Mouse (Mus musculus) ES-E14 (cell line): ENCODE results near the gene Msl1. TPM values are rescaled to one million over a fixed set of nuclear protein-coding genes. Genes with fewer than 3 reads are reported as not detected.

Experiments
- DNase-seq: peaks from one replicate; pipeline ENCODE4 v3.0.0-alpha.2; 2013; ENCODE audit warnings: low read depth, low spot score
- H3K27ac ChIP-seq: 2 replicates; pipeline ENCODE4 v1.5.1; 2012; ENCODE audit warnings: low read depth, mild to moderate bottlenecking, low read length, moderate library complexity, mixed read lengths; ENCODE audit not compliant: poor library complexity, insufficient read depth, severe bottlenecking
- H3K36me3 ChIP-seq: 2 replicates; pipeline ENCODE4 v1.6.1; 2012; ENCODE audit warnings: mild to moderate bottlenecking, low read length, moderate library complexity, mixed read lengths; ENCODE audit not compliant: control insufficient read depth, poor library complexity, insufficient read depth, severe bottlenecking
- H3K4me1 ChIP-seq, 2 experiments: fragments of 150-350 bp in 1 of 2; sonication (generic) in 1 of 2; 2 replicates each; pipeline ENCODE4 v1.6.1; 2012; ENCODE audit warnings: low read length in 2 of 2, mild to moderate bottlenecking in 1 of 2, mixed read lengths in 1 of 2; ENCODE audit not compliant: control insufficient read depth in 2 of 2, insufficient read depth in 2 of 2, poor library complexity in 1 of 2
- H3K4me3 ChIP-seq, 2 experiments: fragments of 150-350 bp in 1 of 2; sonication (generic) in 1 of 2; 2 replicates each; pipeline ENCODE4 v1.5.1; 2012; ENCODE audit warnings: low read length in 2 of 2, low read depth in 1 of 2, mild to moderate bottlenecking in 1 of 2, mixed read lengths in 1 of 2; ENCODE audit not compliant: insufficient read depth in 1 of 2, poor library complexity in 1 of 2, severe bottlenecking in 1 of 2
- H3K9ac ChIP-seq: 2 replicates; pipeline ENCODE4 v1.6.1; 2012; ENCODE audit warnings: low read depth, mild to moderate bottlenecking, low read length, mixed read lengths; ENCODE audit not compliant: poor library complexity, insufficient read depth, severe bottlenecking
- H3K9me3 ChIP-seq: fragments of 150-350 bp; sonication (generic); 2 replicates; pipeline ENCODE4 v1.6.1; 2012; ENCODE audit warnings: low read depth, mild to moderate bottlenecking, low read length; ENCODE audit not compliant: control insufficient read depth, insufficient read depth
- CHD2 ChIP-seq: IDR thresholded peaks from 2 replicates; pipeline ENCODE4 v1.6.1; 2014; ENCODE audit warnings: mild to moderate bottlenecking, low read depth, low read length, inconsistent platforms
- HCFC1 ChIP-seq: IDR thresholded peaks from 2 replicates; pipeline ENCODE4 v1.6.1; 2012; ENCODE audit warnings: low read length, inconsistent platforms, borderline replicate concordance; ENCODE audit not compliant: insufficient read depth
- MAFK ChIP-seq: IDR thresholded peaks from 2 replicates; pipeline ENCODE4 v1.6.1; 2014; ENCODE audit warnings: mild to moderate bottlenecking, low read depth, low read length, inconsistent platforms; ENCODE audit not compliant: insufficient read depth
- ZC3H11A ChIP-seq: IDR thresholded peaks from 2 replicates; pipeline ENCODE4 v1.6.1; 2012; ENCODE audit warnings: low read depth, mild to moderate bottlenecking, inconsistent platforms, low read length, borderline replicate concordance
- ZNF384 ChIP-seq: IDR thresholded peaks from 2 replicates; pipeline ENCODE4 v1.6.1; 2012; ENCODE audit warnings: low read depth, low read length, inconsistent platforms
- in situ Hi-C, 2 experiments: fragments of 600-800 bp; cut with MboI; formaldehyde crosslinking; loops; one replicate each; pipeline ENCODE4 v1.15.1; 2025; ENCODE audit warnings: low sequenced_read_pairs in 2 of 2, inconsistent platforms in 1 of 2; ENCODE audit not compliant: unreplicated experiment in 2 of 2
- total RNA-seq: library from RNA; depleted of rRNA; stranded (reverse); fragments of 300-350 nt; gene quantifications from 2 replicates; pipeline ENCODE4 v1.2.3, GENCODE M21; 2012

Msl1 gene
- total RNA-seq, 1 experiment: 27.1 TPM

DNA sequence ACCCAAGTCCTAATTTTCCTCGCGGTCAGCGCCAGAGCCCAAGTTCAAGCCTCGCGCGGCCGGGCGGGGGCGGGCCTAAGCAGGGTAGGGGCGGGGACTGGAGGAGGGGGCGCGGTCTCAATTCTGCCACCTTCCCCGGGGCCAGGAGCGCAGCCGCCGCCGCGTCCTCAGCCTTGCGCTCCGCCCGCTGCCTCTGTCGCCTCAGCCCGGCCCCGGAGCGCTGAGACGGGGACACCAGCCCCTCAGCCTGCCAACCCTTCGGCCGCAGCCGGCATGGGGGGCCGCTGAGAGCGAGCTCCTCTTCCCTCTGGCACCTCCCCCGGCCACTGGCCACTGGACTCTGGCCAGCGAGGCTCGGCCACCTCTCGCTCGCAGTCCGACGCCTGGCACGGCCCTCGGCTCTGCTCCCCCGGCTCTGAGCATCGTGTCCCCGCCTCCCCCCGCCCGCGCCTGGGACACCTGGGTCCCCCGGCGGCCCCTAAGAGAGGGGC, 41.4 kb downstream of the Msl1 start, which contains the start of gene Rapgefl1:
TSS of gene Rapgefl1 (plus strand) at position 135 of the 491 bp plus-strand sequence.
- peak; percentile 65 for DNase-seq
- Histone ChIP-seq H3K9me3 (no peaks in the 10 kb centered on the region), H3K9ac (peak within 1 kb of the TSS; percentile 75), H3K36me3 (peaks cover 8% of the 10 kb centered on the region), H3K4me1 (peaks cover 7 to 21% of the 10 kb centered on the region in 2 experiments; a peak in 3 of 4 replicates), H3K4me3 (peak within 1 kb of the TSS; percentile 87 to 98), H3K27ac (no peak within 1 kb of the TSS)
- TF ChIP-seq ZC3H11A (no peak), MAFK (no peak), CHD2 (no peak)
- in situ Hi-C loops: no loop called here

DNA sequence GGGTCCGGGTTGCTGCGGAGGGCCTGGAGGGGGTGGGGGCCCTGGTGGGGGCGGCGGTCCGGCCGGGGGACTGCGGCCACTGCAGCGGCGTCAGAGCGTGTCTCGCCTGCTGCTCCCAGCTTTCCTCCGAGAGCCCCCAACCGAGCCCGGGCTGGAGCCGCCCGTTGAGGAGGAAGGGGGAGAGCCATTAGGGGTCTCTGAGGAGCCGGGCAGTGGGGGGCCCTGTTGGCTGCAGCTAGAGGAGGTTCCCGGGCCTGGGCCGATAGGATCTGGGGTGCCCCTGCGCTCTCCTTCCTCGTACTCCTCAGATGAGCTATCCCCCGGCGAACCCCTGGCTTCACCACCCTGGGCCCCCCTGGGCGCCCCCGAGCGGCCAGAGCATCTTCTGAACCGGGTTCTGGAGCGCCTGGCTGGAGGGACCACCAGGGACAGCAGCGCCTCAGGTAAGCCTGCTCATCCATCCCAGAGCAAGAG, 42.0 kb downstream of the Msl1 start:
- no peak for DNase-seq
- Histone ChIP-seq H3K4me3 (peak overlapping the region; percentile 87 to 98), H3K36me3 (peaks cover 4% of the 10 kb centered on the region), H3K9ac (no peak overlapping the region), H3K27ac (no peak overlapping the region), H3K4me1 (peaks cover 7 to 21% of the 10 kb centered on the region in 2 experiments; a peak in 3 of 4 replicates), H3K9me3 (no peaks in the 10 kb centered on the region)
- TF ChIP-seq CHD2: no peak
- TF ChIP-seq ZNF384: no peak
- no peak for TF ChIP-seq MAFK
- TF ChIP-seq HCFC1: no peak
- TF ChIP-seq ZC3H11A: no peak
- in situ Hi-C loops: no loop called here

DNA sequence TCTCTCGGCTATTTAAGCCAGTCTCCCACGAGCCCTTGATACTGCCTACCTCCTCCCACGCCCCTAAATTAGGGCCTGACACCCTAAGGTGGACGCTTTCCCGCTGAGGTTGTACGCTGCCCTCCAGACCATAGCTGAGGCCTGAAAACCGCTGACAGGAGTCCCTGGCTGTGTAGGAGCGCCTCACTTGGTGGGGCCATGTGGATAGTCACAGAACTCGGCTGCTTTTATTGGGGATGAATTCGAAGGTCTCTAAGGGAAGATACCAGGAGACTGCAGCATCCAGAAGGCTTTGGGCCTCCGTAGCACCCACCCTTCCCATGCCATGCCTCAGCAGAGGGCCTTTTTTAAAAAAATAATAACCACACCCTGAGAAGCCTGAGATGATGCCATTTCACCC, 42.6 kb downstream of the Msl1 start:
- Histone ChIP-seq H3K9me3 (no peaks in the 10 kb centered on the region), H3K27ac (no peak overlapping the region), H3K9ac (no peak overlapping the region), H3K4me3 (no peak overlapping the region), H3K4me1 (peaks cover 7 to 21% of the 10 kb centered on the region in 2 experiments; a peak in 3 of 4 replicates), H3K36me3 (peaks cover 4% of the 10 kb centered on the region)
- in situ Hi-C loops: no loop called here
- DNase-seq: no peak
- TF ChIP-seq ZC3H11A: no peak
- no peak for TF ChIP-seq HCFC1
- TF ChIP-seq MAFK: no peak
- no peak for TF ChIP-seq ZNF384
- TF ChIP-seq CHD2: no peak

DNA sequence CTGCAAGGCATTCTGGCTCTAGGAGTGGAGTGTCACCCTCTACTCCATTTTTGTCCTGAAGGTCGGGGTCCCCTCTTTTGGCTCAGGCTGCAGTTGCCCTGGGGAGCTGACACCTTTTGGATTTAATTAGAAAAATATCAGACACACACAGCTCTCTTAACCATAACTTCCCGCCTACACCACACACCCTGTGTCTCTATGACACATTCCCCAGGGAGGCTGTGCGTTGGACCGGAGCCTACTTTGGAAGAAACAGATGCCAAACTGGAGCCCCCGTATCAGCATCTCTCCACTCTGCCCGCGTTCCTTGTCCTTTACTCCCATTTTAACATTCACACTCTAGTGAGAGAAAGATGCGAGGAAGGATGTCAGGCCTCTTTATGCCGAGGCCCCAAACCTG, 43.2 kb downstream of the Msl1 start:
- no peaks in the 10 kb centered on the region for H3K36me3 ChIP-seq
- DNase-seq: no peak
- no peaks in the 10 kb centered on the region for H3K9me3 ChIP-seq
- no peak overlapping the region for H3K4me3 ChIP-seq
- no peak overlapping the region for H3K9ac ChIP-seq
- TF ChIP-seq ZNF384 (no peak), HCFC1 (no peak), CHD2 (no peak), MAFK (no peak), ZC3H11A (no peak)
- peaks cover 7 to 21% of the 10 kb centered on the region in 2 experiments; a peak in 3 of 4 replicates for H3K4me1 ChIP-seq
- in situ Hi-C loops: no loop called here
- no peak overlapping the region for H3K27ac ChIP-seq

DNA sequence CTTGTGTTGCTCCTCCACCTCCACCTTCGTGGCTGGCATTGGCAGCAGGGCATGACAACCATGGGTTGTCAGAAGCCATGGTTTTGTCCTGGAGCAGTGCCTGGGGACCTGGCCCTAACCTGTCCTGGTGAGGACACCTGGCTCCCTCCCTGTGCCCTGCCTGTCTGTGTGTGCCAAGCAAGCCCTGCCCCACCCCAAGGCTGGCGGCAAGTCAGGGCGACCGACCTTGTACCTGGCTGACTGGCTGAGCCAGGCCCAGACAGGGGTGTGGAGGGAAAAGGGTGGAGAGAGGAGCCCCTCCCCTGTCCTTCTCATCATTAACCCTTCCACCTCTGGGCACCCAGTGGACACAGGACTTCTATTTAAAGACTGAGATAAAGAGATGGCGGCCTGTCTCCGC, 44.1 kb downstream of the Msl1 start:
- Histone ChIP-seq H3K4me3 (no peak overlapping the region), H3K9ac (no peak overlapping the region), H3K36me3 (no peaks in the 10 kb centered on the region), H3K27ac (no peak overlapping the region), H3K9me3 (no peaks in the 10 kb centered on the region), H3K4me1 (peaks cover 4 to 20% of the 10 kb centered on the region in 2 experiments; a peak in 3 of 4 replicates)
- in situ Hi-C loops: no loop called here
- TF ChIP-seq ZNF384: no peak
- no peak for TF ChIP-seq CHD2
- TF ChIP-seq MAFK: no peak
- no peak for TF ChIP-seq ZC3H11A
- no peak for TF ChIP-seq HCFC1
- DNase-seq: no peak
